Mouse (Mus musculus) ES-E14 (cell line): ENCODE results near the gene Senp5. TPM values are rescaled to one million over a fixed set of nuclear protein-coding genes. Genes with fewer than 3 reads are reported as not detected.

ENCODE experiments used
- DNase-seq: peaks from one replicate; pipeline ENCODE4 v3.0.0-alpha.2; 2013; ENCODE audit warnings: low read depth, low spot score
- H3K27ac ChIP-seq: 2 replicates; pipeline ENCODE4 v1.5.1; 2012; ENCODE audit warnings: low read depth, mild to moderate bottlenecking, low read length, moderate library complexity, mixed read lengths; ENCODE audit not compliant: poor library complexity, insufficient read depth, severe bottlenecking
- H3K36me3 ChIP-seq: 2 replicates; pipeline ENCODE4 v1.6.1; 2012; ENCODE audit warnings: mild to moderate bottlenecking, low read length, moderate library complexity, mixed read lengths; ENCODE audit not compliant: control insufficient read depth, poor library complexity, insufficient read depth, severe bottlenecking
- H3K4me1 ChIP-seq, 2 experiments: fragments of 150-350 bp in 1 of 2; sonication (generic) in 1 of 2; 2 replicates each; pipeline ENCODE4 v1.6.1; 2012; ENCODE audit warnings: low read length in 2 of 2, mild to moderate bottlenecking in 1 of 2, mixed read lengths in 1 of 2; ENCODE audit not compliant: control insufficient read depth in 2 of 2, insufficient read depth in 2 of 2, poor library complexity in 1 of 2
- H3K4me3 ChIP-seq, 2 experiments: fragments of 150-350 bp in 1 of 2; sonication (generic) in 1 of 2; 2 replicates each; pipeline ENCODE4 v1.5.1; 2012; ENCODE audit warnings: low read length in 2 of 2, low read depth in 1 of 2, mild to moderate bottlenecking in 1 of 2, mixed read lengths in 1 of 2; ENCODE audit not compliant: insufficient read depth in 1 of 2, poor library complexity in 1 of 2, severe bottlenecking in 1 of 2
- H3K9ac ChIP-seq: 2 replicates; pipeline ENCODE4 v1.6.1; 2012; ENCODE audit warnings: low read depth, mild to moderate bottlenecking, low read length, mixed read lengths; ENCODE audit not compliant: poor library complexity, insufficient read depth, severe bottlenecking
- H3K9me3 ChIP-seq: fragments of 150-350 bp; sonication (generic); 2 replicates; pipeline ENCODE4 v1.6.1; 2012; ENCODE audit warnings: low read depth, mild to moderate bottlenecking, low read length; ENCODE audit not compliant: control insufficient read depth, insufficient read depth
- CHD2 ChIP-seq: IDR thresholded peaks from 2 replicates; pipeline ENCODE4 v1.6.1; 2014; ENCODE audit warnings: mild to moderate bottlenecking, low read depth, low read length, inconsistent platforms
- HCFC1 ChIP-seq: IDR thresholded peaks from 2 replicates; pipeline ENCODE4 v1.6.1; 2012; ENCODE audit warnings: low read length, inconsistent platforms, borderline replicate concordance; ENCODE audit not compliant: insufficient read depth
- MAFK ChIP-seq: IDR thresholded peaks from 2 replicates; pipeline ENCODE4 v1.6.1; 2014; ENCODE audit warnings: mild to moderate bottlenecking, low read depth, low read length, inconsistent platforms; ENCODE audit not compliant: insufficient read depth
- ZC3H11A ChIP-seq: IDR thresholded peaks from 2 replicates; pipeline ENCODE4 v1.6.1; 2012; ENCODE audit warnings: low read depth, mild to moderate bottlenecking, inconsistent platforms, low read length, borderline replicate concordance
- ZNF384 ChIP-seq: IDR thresholded peaks from 2 replicates; pipeline ENCODE4 v1.6.1; 2012; ENCODE audit warnings: low read depth, low read length, inconsistent platforms
- in situ Hi-C, 2 experiments: fragments of 600-800 bp; cut with MboI; formaldehyde crosslinking; loops; one replicate each; pipeline ENCODE4 v1.15.1; 2025; ENCODE audit warnings: low sequenced_read_pairs in 2 of 2, inconsistent platforms in 1 of 2; ENCODE audit not compliant: unreplicated experiment in 2 of 2
- total RNA-seq: library from RNA; depleted of rRNA; stranded (reverse); fragments of 300-350 nt; gene quantifications from 2 replicates; pipeline ENCODE4 v1.2.3, GENCODE M21; 2012; rRNA removed

Gene Senp5
- 12.6 and 16.3 TPM in 2 replicates for total RNA-seq

- H3K4me1 ChIP-seq = 0 out of 4 replicates have a peak, but pooled peaks cover 0 to 5% of the 10 kb centered on the region in 2 experiments
- H3K27ac ChIP-seq = no peak within 1 kb of the TSS
- no peaks in the 10 kb centered on the region for H3K9me3 ChIP-seq
- peak; percentile 74 for TF ChIP-seq HCFC1
- TF ChIP-seq CHD2 = 0 out of 2 replicates have a peak, but pooled peaks have one; percentile 10
- no peak for TF ChIP-seq ZNF384
- no peaks in the 10 kb centered on the region for H3K36me3 ChIP-seq
- H3K9ac ChIP-seq = peak within 1 kb of the TSS; percentile 90
- H3K4me3 ChIP-seq = peak within 1 kb of the TSS; percentile 83 to 88
- in situ Hi-C loops = no loop called here
- peak; percentile 82 for DNase-seq
Measured at GRCm38 (mm10) chr16:32002509-32003477, at the start of gene Senp5. TSS of gene Senp5 (minus strand) at chr16:32003287.

GRCm38 (mm10) chr16:32042367-32042766 lies 39.3 kb upstream of the Senp5 start:
- in situ Hi-C loops = no loop called here
- no peak overlapping the region for H3K27ac ChIP-seq
- TF ChIP-seq CHD2 = no peak
- no peak for TF ChIP-seq ZNF384
- TF ChIP-seq MAFK = no peak
- no peak for TF ChIP-seq HCFC1
- no peak for TF ChIP-seq ZC3H11A
- no peaks in the 10 kb centered on the region for H3K9me3 ChIP-seq
- H3K4me3 ChIP-seq = no peak overlapping the region
- peaks cover 7% of the 10 kb centered on the region for H3K36me3 ChIP-seq
- H3K4me1 ChIP-seq = no peaks in the 10 kb centered on the region
- no peak for DNase-seq
- H3K9ac ChIP-seq = no peak overlapping the region

GRCm38 (mm10) chr16:32019678-32020077 lies 16.6 kb upstream of the Senp5 start:
- Histone ChIP-seq H3K4me3 (no peak overlapping the region), H3K27ac (no peak overlapping the region), H3K9me3 (no peaks in the 10 kb centered on the region), H3K9ac (no peak overlapping the region), H3K36me3 (peaks cover 27% of the 10 kb centered on the region), H3K4me1 (no peaks in the 10 kb centered on the region)
- TF ChIP-seq ZC3H11A (no peak), ZNF384 (no peak), CHD2 (no peak), MAFK (no peak), HCFC1 (no peak)
- DNase-seq = no peak
- in situ Hi-C loops = no loop called here

GRCm38 (mm10) chr16:32010330-32010729 lies 7.2 kb upstream of the Senp5 start:
- Histone ChIP-seq H3K9me3 (no peaks in the 10 kb centered on the region), H3K36me3 (no peaks in the 10 kb centered on the region), H3K27ac (no peak overlapping the region), H3K9ac (no peak overlapping the region), H3K4me3 (no peak overlapping the region), H3K4me1 (no peaks in the 10 kb centered on the region)
- no peak for DNase-seq
- TF ChIP-seq ZC3H11A (no peak), CHD2 (no peak), MAFK (no peak), ZNF384 (no peak), HCFC1 (no peak)
- in situ Hi-C loops = no loop called here
